Mouse (Mus musculus) heart, adult 2 months (tissue): ENCODE measurements around the gene Ddx25. TPM values are rescaled to one million over a fixed set of nuclear protein-coding genes. Genes with fewer than 3 reads are reported as not detected.
A peak's percentile ranks its signal among the peaks of the same experiment; 100 is the strongest.

Experiments used
- DNase-seq, 2 experiments: peaks; one replicate each; pipeline ENCODE4 v3.0.0; 2021
- H3K27ac ChIP-seq: fragments of 200-600 bp; 2 replicates; pipeline ENCODE4 v1.8.1; 2022
- H3K27me3 ChIP-seq: fragments of 200-500 bp; 2 replicates; pipeline ENCODE4 v1.6.1; 2012; ENCODE audit warnings: mild to moderate bottlenecking, low read length, inconsistent platforms, mixed read lengths; ENCODE audit not compliant: control insufficient read depth, insufficient read depth
- H3K36me3 ChIP-seq: fragments of 200-500 bp; 2 replicates; pipeline ENCODE4 v1.6.1; 2012; ENCODE audit warnings: low read length, inconsistent platforms; ENCODE audit not compliant: control insufficient read depth, insufficient read depth
- H3K4me1 ChIP-seq: fragments of 200-500 bp; 2 replicates; pipeline ENCODE4 v1.6.1; 2011; ENCODE audit warnings: low read length; ENCODE audit not compliant: control insufficient read depth, insufficient read depth
- H3K4me3 ChIP-seq: fragments of 200-600 bp; 2 replicates; pipeline ENCODE4 v1.8.1; 2022
- H3K79me2 ChIP-seq: fragments of 200-500 bp; replicated peaks from 2 replicates; pipeline ENCODE4 v1.6.1; 2012; ENCODE audit warnings: mild to moderate bottlenecking, inconsistent platforms, low read length, moderate library complexity, mixed read lengths; ENCODE audit not compliant: control insufficient read depth, insufficient read depth
- H3K9ac ChIP-seq: fragments of 200-500 bp; 2 replicates; pipeline ENCODE4 v1.6.1; 2012; ENCODE audit warnings: low read depth, mild to moderate bottlenecking, control low read depth, inconsistent platforms, low read length, mixed read lengths
- CTCF ChIP-seq: fragments of 200-600 bp; IDR thresholded peaks from 2 replicates; pipeline ENCODE4 v1.8.1; 2022; ENCODE audit warnings: antibody characterized with exemption, mild to moderate bottlenecking, moderate library complexity
- EP300 ChIP-seq: fragments of 200-500 bp; IDR thresholded peaks from 2 replicates; pipeline ENCODE4 v1.6.1; 2011; ENCODE audit warnings: low read depth, low read length, control low read depth; ENCODE audit not compliant: insufficient read depth
- POLR2A ChIP-seq: fragments of 200-500 bp; IDR thresholded peaks from 2 replicates; pipeline ENCODE4 v1.6.1; 2011; ENCODE audit warnings: mild to moderate bottlenecking, low read depth, low read length, control low read depth; ENCODE audit not compliant: insufficient read depth
- WGBS: fragments of 180-500 bp; shearing (Covaris S2); methylation state at CpG from one replicate; pipeline ENCODE4 v1.1.7; 2018; 5-methylcytosine and 5-hydroxymethylcytosine counted together
- intact Hi-C: fragments of 180-260 bp; cut with DNase I; formaldehyde crosslinking; loops from one replicate; pipeline ENCODE4 v1.15.1; 2025
- polyA plus RNA-seq: library from polyadenylated mRNA; depleted of rRNA; stranded (reverse); fragments of >200 nt; gene quantifications from 2 replicates; pipeline ENCODE4 v1.2.3, GENCODE M21; 2012
- total RNA-seq, 2 experiments: library from RNA; stranded (reverse); gene quantifications; 2 replicates each; pipeline ENCODE4 v1.2.3; 2021

Gene Ddx25
- total and polyA plus RNA-seq, 3 experiments, result 0.04 TPM; not detected in 2

- no peak for DNase-seq
- no peak overlapping the region for H3K4me3 ChIP-seq
- H3K4me1 ChIP-seq, result peaks cover 1% of the 10 kb centered on the region; the same call in 1 of the 2 replicates
- 79% methylated on average over 13 of the region's 13 CpGs for WGBS
- intact Hi-C loops, result no loop called here
- H3K27me3 ChIP-seq, result no peaks in the 10 kb centered on the region
- no peak overlapping the region for H3K27ac ChIP-seq
- H3K9ac ChIP-seq, result no peak overlapping the region
- no peaks in the 10 kb centered on the region for H3K36me3 ChIP-seq
- H3K79me2 ChIP-seq, result no peaks in the 10 kb centered on the region
- no peak for TF ChIP-seq EP300
- no peak for TF ChIP-seq CTCF
- TF ChIP-seq POLR2A, result no peak
Measured at GRCm38 (mm10) chr9:35539001-35539750, 19.2 kb downstream of the Ddx25 start.

GRCm38 (mm10) chr9:35535876-35536275, 22.5 kb downstream of the Ddx25 start:
- no peak overlapping the region for H3K4me3 ChIP-seq
- TF ChIP-seq POLR2A (no peak), CTCF (no peak), EP300 (no peak)
- intact Hi-C loops, result loop anchor here (1.0 kb wide), 1 partner anchor 254 kb away; no protein-coding TSS in a partner anchor

GRCm38 (mm10) chr9:35535110-35535509, 23.2 kb downstream of the Ddx25 start:
- TF ChIP-seq CTCF (peak; percentile 96), POLR2A (no peak), EP300 (0 out of 2 replicates have a peak, but pooled peaks have one; percentile 49)
- no peaks in the 10 kb centered on the region for H3K36me3 ChIP-seq
- peak; percentile 26 to 45 for DNase-seq
- WGBS, result 9% methylated on average over 2 of the region's 2 CpGs
- intact Hi-C loops, result loop anchor here (1.0 kb wide), 1 partner anchor 253 kb away; no protein-coding TSS in a partner anchor
- no peak overlapping the region for H3K27ac ChIP-seq
- H3K9ac ChIP-seq, result no peak overlapping the region
- no peak overlapping the region for H3K4me3 ChIP-seq
- H3K27me3 ChIP-seq, result no peaks in the 10 kb centered on the region
- H3K4me1 ChIP-seq, result peaks cover 1% of the 10 kb centered on the region; the same call in 1 of the 2 replicates
- H3K79me2 ChIP-seq, result no peaks in the 10 kb centered on the region

More at GRCm38 (mm10) chr9:35535876-35536275, 22.5 kb downstream of the Ddx25 start:
- Histone ChIP-seq H3K9ac (no peak overlapping the region), H3K27me3 (no peaks in the 10 kb centered on the region), H3K36me3 (no peaks in the 10 kb centered on the region), H3K27ac (no peak overlapping the region), H3K79me2 (no peaks in the 10 kb centered on the region), H3K4me1 (peaks cover 1% of the 10 kb centered on the region; the same call in 1 of the 2 replicates)
- no peak for DNase-seq
- WGBS, result 58% methylated on average over 4 of the region's 4 CpGs

- Histone ChIP-seq H3K9ac (no peak overlapping the region), H3K4me1 (peaks cover 2% of the 10 kb centered on the region; the same call in 1 of the 2 replicates), H3K79me2 (no peaks in the 10 kb centered on the region), H3K36me3 (no peaks in the 10 kb centered on the region), H3K4me3 (no peak overlapping the region), H3K27me3 (no peaks in the 10 kb centered on the region), H3K27ac (no peak overlapping the region)
- no peak for TF ChIP-seq POLR2A
- DNase-seq, result no peak
- WGBS, result 65% methylated on average over 9 of the region's 9 CpGs
- intact Hi-C loops, result no loop called here
Measured at GRCm38 (mm10) chr9:35533266-35533665, 25.1 kb downstream of the Ddx25 start.

- H3K4me3 ChIP-seq, result no peak overlapping the region
- DNase-seq, result no peak
- intact Hi-C loops, result no loop called here
- 14% methylated on average over 1 of the region's 1 CpGs for WGBS
- no peaks in the 10 kb centered on the region for H3K27me3 ChIP-seq
- peaks cover 1% of the 10 kb centered on the region; the same call in 1 of the 2 replicates for H3K4me1 ChIP-seq
- no peak overlapping the region for H3K9ac ChIP-seq
- no peaks in the 10 kb centered on the region for H3K79me2 ChIP-seq
- TF ChIP-seq POLR2A (no peak), CTCF (no peak), EP300 (no peak)
- H3K36me3 ChIP-seq, result no peaks in the 10 kb centered on the region
- H3K27ac ChIP-seq, result no peak overlapping the region
Measured at GRCm38 (mm10) chr9:35529796-35530195, 28.5 kb downstream of the Ddx25 start.

GRCm38 (mm10) chr9:35529141-35529540, 29.2 kb downstream of the Ddx25 start:
- no peak overlapping the region for H3K27ac ChIP-seq

More at GRCm38 (mm10) chr9:35529141-35529540, 29.2 kb downstream of the Ddx25 start:
- no peak for DNase-seq
- Histone ChIP-seq H3K9ac (no peak overlapping the region), H3K36me3 (no peaks in the 10 kb centered on the region), H3K27me3 (no peaks in the 10 kb centered on the region), H3K4me3 (no peak overlapping the region), H3K79me2 (no peaks in the 10 kb centered on the region), H3K4me1 (peaks cover 1% of the 10 kb centered on the region; the same call in 1 of the 2 replicates)
- 61% methylated on average over 3 of the region's 3 CpGs for WGBS
- TF ChIP-seq POLR2A (no peak), EP300 (no peak), CTCF (no peak)
- intact Hi-C loops, result no loop called here
